Mouse (Mus musculus) thymus, adult 2 months (tissue): ENCODE data around the gene Dbx2.

Source experiments
- CTCF ChIP-seq: fragments of 200-500 bp; IDR thresholded peaks from 2 replicates; pipeline ENCODE4 v1.5.1; 2012; ENCODE audit warnings: mild to moderate bottlenecking, control low read depth, low read length, moderate library complexity, borderline replicate concordance; ENCODE audit not compliant: control insufficient read depth, poor library complexity, insufficient read depth; ENCODE audit errors: extremely low read depth
- POLR2A ChIP-seq: fragments of 200-500 bp; IDR thresholded peaks from 2 replicates; pipeline ENCODE4 v1.6.1; 2012; ENCODE audit warnings: mild to moderate bottlenecking, low read length, control low read depth, moderate library complexity; ENCODE audit not compliant: control insufficient read depth, poor library complexity, insufficient read depth; ENCODE audit errors: extremely low read depth

GRCm38 (mm10) chr15:95624396-95624795 lies 31.4 kb downstream of the Dbx2 start:
- TF ChIP-seq POLR2A (no peak), CTCF (no peak)
